ENCODE assay signal across 22 mouse cellular contexts in the genomic region with DNA sequence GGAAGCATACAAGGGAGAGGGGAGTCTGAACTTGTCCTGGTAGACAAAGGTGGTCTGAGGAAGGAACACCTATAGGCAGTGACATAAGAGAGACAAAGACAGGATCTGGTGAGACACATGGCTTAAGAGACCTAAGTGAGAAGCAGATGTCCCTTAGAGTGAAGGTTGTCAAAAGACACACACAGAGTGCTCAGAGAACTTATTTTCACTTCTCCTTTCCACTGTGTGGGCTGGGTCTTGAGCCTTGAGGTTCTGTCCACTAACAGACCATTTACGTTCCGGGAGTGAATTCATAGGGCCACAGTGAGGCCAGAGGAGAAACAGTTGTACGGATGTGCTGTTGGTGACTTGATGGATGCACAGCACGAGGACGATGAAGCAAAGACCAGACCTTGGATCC.
DNase-seq lines count a peak whose midpoint lies in the region; ATAC-seq and TF ChIP-seq lines count a peak whose summit lies in the region.
"Had no signal": no experiment of that assay in that cellular context is flagged by ENCODE, and none has a peak within 500 bp of the region (broad histone marks: within the 10 kb centered on the region; RNA-seq: fewer than 3 reads in every experiment).

No protein-coding gene starts in this region.

- no peak for TF ChIP-seq RAD21 in CH12.LX (IDR thresholded peaks at IDR 0.05; ENCODE audit: low read depth, low read length)

- WGBS in hindbrain, embryonic 16.5 days = 96% methylated on average over 5 of the region's 5 CpGs
- WGBS in kidney, embryonic 16.5 days = 94% methylated on average over 5 of the region's 5 CpGs

- H3K27ac ChIP-seq in CH12.LX (ENCODE audit: insufficient read depth, low read depth) = no peak overlapping the region
- H3K27ac ChIP-seq in hindbrain, embryonic 16.5 days (ENCODE audit: low read depth, low read length) = no peak overlapping the region
- no peak overlapping the region for H3K27ac ChIP-seq in kidney, embryonic 16.5 days (ENCODE audit: low read length)

- no peak for TF ChIP-seq CTCF in CH12.LX (conservative IDR thresholded peaks at IDR 0.05 in 1 of 2, IDR thresholded peaks at IDR 0.05 in 1 of 2; ENCODE audit: low read depth in 2 of 2, low read length in 2 of 2)

- DNase-seq in heart, adult 11 months = peak; percentile 69
- no peak for DNase-seq in heart, postnatal 4 days
- DNase-seq in A20 (ENCODE audit: low read depth, low spot score) (peak; percentile 1), CH12.LX (ENCODE audit: extremely low read depth) (peak; percentile 5)
- DNase-seq: adrenal gland, adult 2 months; adrenal gland, adult 8-10 months; adrenal gland, postnatal 10 days; adrenal gland, postnatal 14 days; adrenal gland, postnatal 25 days; adrenal gland, postnatal 36 days; B cell, adult 2 months; cerebellum, adult 11 months; cerebellum, adult 11-12 months; cerebellum, adult 18-20 months; cerebellum, adult 2 months; cerebellum, adult 8-10 months had no signal

- no peaks in the 10 kb centered on the region for H3K9me3 ChIP-seq in CH12.LX (replicated peaks; ENCODE audit: low read length)
- H3K9me3 ChIP-seq in hindbrain, embryonic 16.5 days (ENCODE audit: control insufficient read depth, low read length) = no peaks in the 10 kb centered on the region
- H3K9me3 ChIP-seq in kidney, embryonic 16.5 days (ENCODE audit: low read length) = no peaks in the 10 kb centered on the region

- TF ChIP-seq EP300 in CH12.LX (IDR thresholded peaks at IDR 0.05; ENCODE audit: low read length) = peak; percentile 77

- in situ Hi-C loops in CH12.LX (cut with MboI; ENCODE audit: low pct_ligation_motif_present, low pct_unique_long_range_greater_than_20kb, low sequenced_read_pairs) = no loop called here

- H3K4me1 ChIP-seq in CH12.LX (ENCODE audit: control insufficient read depth in 1 of 2, insufficient read depth in 2 of 2) = no peaks in the 10 kb centered on the region; a peak in 1 of 4 replicates
- H3K4me1 ChIP-seq in hindbrain, embryonic 16.5 days (ENCODE audit: control insufficient read depth, insufficient read depth, low read depth, low read length) = no peaks in the 10 kb centered on the region
- no peaks in the 10 kb centered on the region for H3K4me1 ChIP-seq in kidney, embryonic 16.5 days (ENCODE audit: insufficient read depth, low read length)

- H3K9ac ChIP-seq in CH12.LX (ENCODE audit: insufficient read depth, low read depth) = no peak overlapping the region
- no peak overlapping the region for H3K9ac ChIP-seq in hindbrain, embryonic 16.5 days (ENCODE audit: low read depth, low read length)
- H3K9ac ChIP-seq in kidney, embryonic 16.5 days (replicated peaks; ENCODE audit: low read length) = no peak overlapping the region

- peaks cover 71% of the 10 kb centered on the region for H3K27me3 ChIP-seq in CH12.LX (replicated peaks)
- H3K27me3 ChIP-seq in hindbrain, embryonic 16.5 days (replicated peaks; ENCODE audit: control insufficient read depth, insufficient read depth, low read length) = no peaks in the 10 kb centered on the region
- no peaks in the 10 kb centered on the region for H3K27me3 ChIP-seq in kidney, embryonic 16.5 days (ENCODE audit: insufficient read depth, low read length)
- H3K27me3 ChIP-seq: Patski had no signal

- H3K4me2 ChIP-seq in CH12.LX (ENCODE audit: insufficient read depth, low read depth, poor library complexity, severe bottlenecking) = no peak overlapping the region
- H3K4me2 ChIP-seq in hindbrain, embryonic 16.5 days (ENCODE audit: low read length) = no peak overlapping the region
- no peak overlapping the region for H3K4me2 ChIP-seq in kidney, embryonic 16.5 days (replicated peaks; ENCODE audit: low read depth, low read length)

- dilution Hi-C loops in CH12.LX (cut with MboI; ENCODE audit: extremely low pct_ligation_motif_present, extremely low pct_unique_long_range_greater_than_20kb, low sequenced_read_pairs) = no loop called here

- ATAC-seq in hindbrain, embryonic 16.5 days = no peak
- ATAC-seq in kidney, embryonic 16.5 days (ENCODE audit: low FRiP score, low TSS enrichment) = no peak
- ATAC-seq: activated CD4-positive, CD25-positive, alpha-beta regulatory T cell, adult 4 months; CD4-positive, CD25-positive, alpha-beta regulatory T cell, adult 4 months; Patski had no signal

- H3K36me3 ChIP-seq in CH12.LX (replicated peaks in 1 of 2; ENCODE audit: control insufficient read depth in 1 of 2, insufficient read depth in 1 of 2, low read length in 1 of 2) = no peaks in the 10 kb centered on the region
- H3K36me3 ChIP-seq in hindbrain, embryonic 16.5 days (ENCODE audit: control insufficient read depth, insufficient read depth, low read length) = no peaks in the 10 kb centered on the region
- H3K36me3 ChIP-seq in kidney, embryonic 16.5 days (ENCODE audit: insufficient read depth, low read length) = no peaks in the 10 kb centered on the region
- H3K36me3 ChIP-seq: G1E had no signal

- no peak for TF ChIP-seq POLR2A in CH12.LX (IDR thresholded peaks at IDR 0.05; ENCODE audit: low read depth, low read length)

- no peaks in the 10 kb centered on the region for H3K79me2 ChIP-seq in CH12.LX (replicated peaks; ENCODE audit: control insufficient read depth, extremely low read depth, insufficient read depth, poor library complexity, severe bottlenecking)

- H3K4me3 ChIP-seq in CH12.LX (replicated peaks in 1 of 3; ENCODE audit: low read depth in 2 of 3, low read length in 2 of 3, poor library complexity in 1 of 3) = no peak overlapping the region
- H3K4me3 ChIP-seq in hindbrain, embryonic 16.5 days (ENCODE audit: low read length) = no peak overlapping the region
- no peak overlapping the region for H3K4me3 ChIP-seq in kidney, embryonic 16.5 days (ENCODE audit: low read length)

TF ChIP-seq in CH12.LX, 34 proteins besides CTCF, POLR2A, EP300 and RAD21:
- no peak for TF ChIP-seq USF2 (conservative IDR thresholded peaks at IDR 0.05; ENCODE audit: low read depth, low read length)
- TF ChIP-seq E2F4 (IDR thresholded peaks at IDR 0.05; ENCODE audit: insufficient replicate concordance, low read depth, low read length) = no peak
- no peak for TF ChIP-seq JUND (conservative IDR thresholded peaks at IDR 0.05; ENCODE audit: low read depth, low read length)
- no peak for TF ChIP-seq MAZ (IDR thresholded peaks at IDR 0.05; ENCODE audit: low read depth, low read length)
- TF ChIP-seq MAX (IDR thresholded peaks at IDR 0.05; ENCODE audit: low read length) = peak; percentile 46; the same call in 1 of the 2 replicates
- no peak for TF ChIP-seq ZKSCAN1 (IDR thresholded peaks at IDR 0.05; ENCODE audit: borderline replicate concordance, low read depth, low read length)
- no peak for TF ChIP-seq POLR2AphosphoS2 (IDR thresholded peaks at IDR 0.05; ENCODE audit: low read depth, low read length)
- TF ChIP-seq IRF4 (IDR thresholded peaks at IDR 0.05; ENCODE audit: low read depth, low read length) = peak; percentile 82
- 0 out of 2 replicates have a peak, but pooled peaks have one; percentile 50 for TF ChIP-seq MYC (IDR thresholded peaks at IDR 0.05; ENCODE audit: low read depth, low read length)
TF ChIP-seq in CH12.LX: peak in this region for 3.
